Mouse (Mus musculus): ENCODE results near the gene Klhl35. TPM values are rescaled to one million over a fixed set of nuclear protein-coding genes. Genes with fewer than 3 reads are reported as not detected.
"Not testable (repeated sequence)": the region's sequence is repeated elsewhere in the genome, so short reads cannot be mapped to it uniquely, and the experiment has no call there.

Klhl35 gene
- total RNA-seq, 1 experiment from 2014 or later = 0.43 TPM

DNA sequence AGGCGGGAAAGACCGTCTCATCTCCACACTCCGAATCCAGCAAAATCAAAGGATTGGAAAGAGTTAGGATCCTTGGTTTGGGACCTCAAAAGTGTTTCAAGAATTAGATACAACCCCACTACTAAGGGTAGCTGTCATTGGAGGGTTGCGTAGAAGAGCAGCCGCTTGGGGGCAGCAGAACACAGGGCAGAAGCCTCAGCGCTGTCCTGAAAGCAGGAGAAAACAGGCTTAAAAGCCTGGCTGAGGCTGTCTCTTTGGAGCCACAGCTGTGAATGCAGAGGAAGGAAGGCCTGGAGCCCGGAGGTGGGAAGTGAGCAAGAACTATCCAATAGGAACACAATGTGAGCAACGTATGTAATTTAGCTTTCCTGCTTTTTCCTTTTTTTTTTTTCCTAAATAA, 34.4 kb downstream of the Klhl35 start:
- peak; percentile 83 for DNase-seq

DNA sequence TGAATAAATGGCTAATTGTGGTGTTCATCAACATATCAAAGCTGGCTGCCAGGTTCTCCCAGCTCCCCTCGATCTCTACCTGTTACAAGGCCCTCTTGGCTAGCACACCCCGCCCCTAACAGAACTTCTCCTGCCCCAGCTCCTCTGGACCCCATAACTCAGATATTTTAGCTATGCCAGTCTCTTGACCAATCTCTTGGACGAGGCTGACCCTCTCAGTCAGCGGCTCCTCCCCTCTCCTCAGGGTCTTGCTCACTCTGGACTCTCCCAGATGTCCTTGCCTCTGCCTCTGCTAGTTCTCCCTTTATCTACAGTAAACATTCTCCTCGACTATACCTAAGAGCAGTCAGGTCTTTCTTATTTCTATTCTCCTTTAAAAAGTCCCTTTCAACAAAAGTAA, 34.9 kb downstream of the Klhl35 start:
- no peak for DNase-seq

DNA sequence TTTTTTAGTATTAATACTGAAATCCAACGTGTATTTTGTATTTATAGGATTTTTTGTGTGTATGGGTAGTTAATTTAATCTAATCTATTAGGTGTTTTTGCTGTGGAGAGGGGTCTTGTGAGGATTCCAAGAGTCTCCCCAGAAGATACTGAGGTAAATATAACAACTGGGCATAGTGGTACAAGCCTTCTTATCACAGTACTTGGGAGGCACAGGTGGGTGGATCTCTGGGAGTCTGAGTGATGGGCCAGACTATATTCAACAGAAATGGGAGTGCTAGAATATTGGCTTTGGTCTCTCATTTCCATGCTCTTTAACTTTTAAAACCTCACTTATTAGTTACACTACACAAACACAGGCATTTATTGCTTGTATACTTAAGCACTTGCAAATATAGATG, 35.3 kb downstream of the Klhl35 start:
- no peak for DNase-seq

DNA sequence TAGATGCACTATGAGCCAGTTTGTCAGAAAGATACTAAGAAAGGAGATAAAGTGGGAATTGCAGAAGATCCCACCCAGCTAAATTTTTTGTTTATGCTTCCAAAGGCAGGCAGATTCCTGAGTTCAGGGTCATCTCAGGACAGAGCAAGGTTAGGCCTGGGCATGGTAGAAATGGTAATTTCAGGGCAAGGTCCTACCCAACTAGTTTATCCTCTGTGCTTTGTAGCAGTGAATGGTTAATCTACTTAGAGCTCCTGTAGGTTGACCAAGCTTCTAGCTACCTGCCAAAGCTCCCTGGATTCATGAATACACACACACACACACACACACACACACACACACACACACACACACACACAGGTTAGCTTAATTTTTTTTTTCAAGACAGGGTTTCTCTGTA, 38.8 kb downstream of the Klhl35 start:
- DNase-seq = no peak

DNA sequence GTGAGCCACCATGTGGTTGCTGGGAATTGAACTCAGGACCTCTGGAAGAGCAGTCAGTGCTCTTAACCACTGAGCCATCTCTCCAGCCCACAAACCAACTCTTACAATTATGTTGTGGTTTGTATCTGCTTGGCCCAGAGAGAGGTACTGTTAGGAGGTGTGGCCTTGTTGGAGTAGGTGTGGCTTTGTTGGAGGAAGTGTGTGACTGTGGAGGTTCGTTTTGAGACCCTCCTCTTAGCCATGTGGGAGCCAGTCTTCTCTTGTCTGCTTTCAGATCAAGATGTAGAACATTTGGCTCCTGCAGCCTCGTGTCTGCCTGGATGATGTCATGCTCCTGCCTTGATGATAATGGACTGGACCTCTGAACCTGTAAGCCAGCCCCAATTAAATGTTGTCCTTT, 42.4 kb downstream of the Klhl35 start:
- not testable (repeated sequence) for DNase-seq

DNA sequence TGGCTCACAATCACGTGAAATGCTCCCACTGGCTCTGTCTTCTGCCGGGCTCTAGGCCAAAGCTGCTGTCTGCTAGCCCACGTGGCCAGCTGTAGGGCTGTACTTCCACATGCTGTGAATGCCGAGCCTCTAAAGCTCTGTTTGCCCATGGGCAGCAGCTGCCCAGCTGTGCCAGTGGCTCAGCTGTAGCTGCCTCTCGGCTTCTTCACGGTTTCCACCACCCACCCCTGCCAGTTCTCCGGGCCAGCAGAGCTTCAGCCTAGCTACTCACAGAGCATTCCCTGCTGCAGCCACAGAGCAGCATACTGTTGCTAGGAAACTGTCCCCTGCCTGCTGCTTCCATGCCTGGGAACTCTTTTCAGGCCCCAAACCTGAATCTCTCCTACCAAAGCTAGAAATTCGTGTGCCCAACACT, 44.3 kb downstream of the Klhl35 start:
- DNase-seq = peak; percentile 35

DNA sequence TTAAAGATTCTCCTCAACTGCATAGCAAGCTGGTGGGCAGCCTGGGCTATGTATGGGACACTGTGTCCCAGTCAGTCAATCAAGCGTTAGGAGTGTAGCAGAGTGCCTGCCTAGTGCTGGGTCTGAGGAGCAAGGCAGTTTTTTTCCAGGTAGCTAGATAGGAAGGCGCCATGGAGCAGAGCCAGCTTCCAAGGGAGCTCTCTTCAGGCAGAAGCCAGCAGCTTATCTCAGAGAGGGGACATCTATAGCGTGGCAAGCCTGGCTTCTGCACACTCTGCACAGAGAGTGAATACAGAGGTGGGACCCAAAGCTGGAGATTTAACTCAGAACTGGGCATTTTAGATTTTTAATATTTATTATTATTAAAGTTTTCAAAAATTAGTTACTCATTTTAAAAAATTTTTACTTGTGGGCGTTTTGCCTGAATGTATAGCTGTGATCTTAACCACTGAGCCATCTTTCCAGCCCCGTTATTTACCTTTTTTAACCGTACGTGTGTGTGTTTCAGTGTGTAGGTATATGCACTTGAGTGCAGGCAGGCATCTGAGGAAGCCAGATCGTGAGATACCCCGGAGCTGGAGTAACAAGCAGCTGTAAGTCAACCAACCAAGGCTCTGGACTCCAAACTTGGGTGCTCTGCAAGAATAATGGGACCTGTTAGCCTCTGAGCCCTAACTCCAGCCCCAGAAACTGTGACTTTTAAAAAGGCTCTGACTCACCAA, 50.4 kb downstream of the Klhl35 start:
- no peak for DNase-seq

DNA sequence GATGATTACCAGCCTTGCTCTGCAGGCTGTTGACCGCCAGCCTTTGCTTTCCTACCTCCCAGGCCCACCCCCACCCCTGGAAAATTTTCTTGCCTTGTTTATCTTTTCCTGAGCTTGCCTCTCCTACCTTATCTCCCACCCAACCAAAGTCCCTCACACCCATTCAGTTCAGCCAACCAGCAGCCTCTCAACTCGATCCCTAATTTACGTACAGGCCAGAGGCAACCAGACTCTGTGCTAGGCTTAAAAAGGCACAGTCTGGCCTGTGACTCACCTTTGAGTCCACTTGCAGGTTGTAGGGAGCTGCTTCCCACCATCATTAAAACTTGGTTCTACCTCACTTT, 51.0 kb downstream of the Klhl35 start:
- no peak for DNase-seq

DNA sequence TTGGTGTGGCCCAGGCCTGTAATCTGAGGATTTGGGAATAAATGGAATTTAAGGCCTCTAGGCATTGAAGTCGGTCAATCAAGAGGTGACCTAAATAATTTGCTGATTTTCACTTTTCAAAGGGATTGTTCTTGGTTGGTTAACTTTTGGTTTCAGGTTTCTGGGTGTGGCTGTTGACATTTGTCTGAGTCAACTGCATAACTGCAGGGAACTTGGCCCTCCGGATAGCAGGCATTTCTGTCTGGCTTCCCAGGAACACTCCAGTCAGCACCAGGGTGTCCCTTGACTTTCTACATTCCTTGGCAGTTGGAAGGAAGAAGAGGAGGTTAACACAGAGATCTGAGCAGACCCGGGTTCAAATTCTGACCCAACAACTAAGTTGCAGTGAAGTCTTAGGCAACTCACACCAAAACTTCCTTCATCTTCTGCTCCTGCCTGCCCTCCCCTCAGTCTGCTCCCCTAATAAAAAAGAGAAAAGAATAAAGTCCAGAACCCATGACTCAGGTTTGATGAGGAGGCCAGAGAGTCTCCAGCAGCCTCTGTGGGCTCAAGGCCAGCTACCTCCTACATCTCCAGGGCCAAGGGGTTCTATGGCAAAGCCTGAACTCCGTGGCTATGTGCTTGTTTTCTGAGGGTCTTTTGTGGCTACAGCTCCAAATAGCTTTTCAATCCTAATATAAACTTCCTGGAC, 53.3 kb downstream of the Klhl35 start:
- DNase-seq = no peak

DNA sequence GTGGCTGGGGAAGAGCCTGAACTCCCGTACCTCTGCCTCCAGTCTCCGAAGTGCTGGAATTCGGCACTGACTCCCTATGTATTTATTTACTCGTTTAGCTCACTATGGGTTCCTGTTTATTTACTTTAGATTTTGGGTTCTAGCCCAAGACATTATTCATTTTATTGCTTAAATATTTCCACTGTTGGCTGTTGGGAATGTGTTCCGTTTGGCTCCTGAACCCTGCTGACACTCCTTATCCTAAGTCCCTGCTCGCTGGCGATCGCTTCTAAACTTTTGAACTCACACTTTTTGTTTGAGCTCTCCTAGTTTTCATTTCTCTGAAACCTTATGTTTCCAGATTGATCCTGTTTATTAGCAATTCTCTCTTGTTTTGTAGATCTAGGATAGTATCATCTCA, 57.3 kb downstream of the Klhl35 start:
- no peak for DNase-seq

Other genes starting within 250 kb of the Klhl35 start
- 0.79 and 2.3 TPM in 2 replicates for gene Mogat2, start 227.4 kb upstream of the Klhl35 start, total RNA-seq (2021)
- gene Map6, start 198.6 kb upstream of the Klhl35 start, total RNA-seq (2021) = 6.7 and 8.8 TPM in 2 replicates
- gene Serpinh1, start 112.8 kb upstream of the Klhl35 start, total RNA-seq (2021) = 318 and 396 TPM in 2 replicates
- gene Gdpd5, start 84.6 kb upstream of the Klhl35 start, total RNA-seq (2021) = 4.9 and 9.9 TPM in 2 replicates
- gene Rps3, start 17.7 kb downstream of the Klhl35 start, total RNA-seq (2021) = 552 and 603 TPM in 2 replicates
- gene Arrb1, start 69.5 kb downstream of the Klhl35 start, total RNA-seq (2021) = 43.9 and 69.0 TPM in 2 replicates
- gene Tpbgl, start 161.1 kb downstream of the Klhl35 start, total RNA-seq (2021) = 16.6 and 23.2 TPM in 2 replicates
- 22.9 and 31.9 TPM in 2 replicates for gene Slco2b1, start 245.3 kb downstream of the Klhl35 start, total RNA-seq (2021)